Mouse (Mus musculus) hindbrain, embryonic 11.5 days (tissue): Measurements from ENCODE around the gene Vil1. TPM values are rescaled to one million over a fixed set of nuclear protein-coding genes. Genes with fewer than 3 reads are reported as not detected.

ENCODE experiments used
- ATAC-seq: fragments of 200-750 bp; cut with Nextera tagmentation; 2 replicates; pipeline ENCODE4 v1.8.0; 2017; ENCODE audit warnings: mild to moderate bottlenecking, moderate TSS enrichment, moderate library complexity; ENCODE audit not compliant: low FRiP score
- DNase-seq: peaks from one replicate; pipeline ENCODE4 v3.0.0-alpha.2; 2015; ENCODE audit warnings: low spot score
- H3K27ac ChIP-seq: fragments of 300-500 bp; sonication (generic); 2 replicates; pipeline ENCODE4 v1.5.1; 2014; ENCODE audit warnings: mild to moderate bottlenecking, low read depth, low read length
- H3K27me3 ChIP-seq: fragments of 300-500 bp; sonication (generic); 2 replicates; pipeline ENCODE4 v1.6.1; 2014; ENCODE audit warnings: mild to moderate bottlenecking, low read length, moderate library complexity, mixed read lengths; ENCODE audit not compliant: control insufficient read depth, insufficient read depth
- H3K36me3 ChIP-seq: fragments of 300-500 bp; sonication (generic); 2 replicates; pipeline ENCODE4 v1.6.1; 2014; ENCODE audit warnings: mild to moderate bottlenecking, low read length, moderate library complexity, mixed read lengths; ENCODE audit not compliant: control insufficient read depth, insufficient read depth
- H3K4me1 ChIP-seq: fragments of 300-500 bp; sonication (generic); replicated peaks from 2 replicates; pipeline ENCODE4 v1.6.1; 2014; ENCODE audit warnings: low read length, mixed read lengths; ENCODE audit not compliant: control insufficient read depth, insufficient read depth
- H3K4me2 ChIP-seq: fragments of 300-500 bp; sonication (generic); replicated peaks from 2 replicates; pipeline ENCODE4 v1.6.1; 2014; ENCODE audit warnings: mild to moderate bottlenecking, low read depth, low read length
- H3K4me3 ChIP-seq: fragments of 300-500 bp; sonication (generic); 2 replicates; pipeline ENCODE4 v1.5.1; 2014; ENCODE audit warnings: low read depth, low read length
- H3K9ac ChIP-seq: fragments of 300-500 bp; sonication (generic); 2 replicates; pipeline ENCODE4 v1.6.1; 2014; ENCODE audit warnings: low read depth, low read length
- H3K9me3 ChIP-seq: fragments of 300-500 bp; sonication (generic); 2 replicates; pipeline ENCODE4 v1.6.1; 2016; ENCODE audit warnings: low read length; ENCODE audit not compliant: control insufficient read depth
- WGBS: fragments of 180-500 bp; shearing (Covaris S2); extraction: QIAGEN DNeasy Blood & Tissue Kit; methylation state at CpG from one replicate; pipeline ENCODE4 v1.1.7; 2014; 5-methylcytosine and 5-hydroxymethylcytosine counted together
- polyA plus RNA-seq: library from polyadenylated mRNA; unstranded; fragments of >200 nt; fragmentation: Nextera tagmentation; extraction: Ambion mirVana; gene quantifications from 2 replicates; pipeline ENCODE4 v1.2.1, GENCODE M21; 2014

Vil1 gene
- polyA plus RNA-seq, 1 experiment from 2014 or later, result 0.11 TPM

DNA sequence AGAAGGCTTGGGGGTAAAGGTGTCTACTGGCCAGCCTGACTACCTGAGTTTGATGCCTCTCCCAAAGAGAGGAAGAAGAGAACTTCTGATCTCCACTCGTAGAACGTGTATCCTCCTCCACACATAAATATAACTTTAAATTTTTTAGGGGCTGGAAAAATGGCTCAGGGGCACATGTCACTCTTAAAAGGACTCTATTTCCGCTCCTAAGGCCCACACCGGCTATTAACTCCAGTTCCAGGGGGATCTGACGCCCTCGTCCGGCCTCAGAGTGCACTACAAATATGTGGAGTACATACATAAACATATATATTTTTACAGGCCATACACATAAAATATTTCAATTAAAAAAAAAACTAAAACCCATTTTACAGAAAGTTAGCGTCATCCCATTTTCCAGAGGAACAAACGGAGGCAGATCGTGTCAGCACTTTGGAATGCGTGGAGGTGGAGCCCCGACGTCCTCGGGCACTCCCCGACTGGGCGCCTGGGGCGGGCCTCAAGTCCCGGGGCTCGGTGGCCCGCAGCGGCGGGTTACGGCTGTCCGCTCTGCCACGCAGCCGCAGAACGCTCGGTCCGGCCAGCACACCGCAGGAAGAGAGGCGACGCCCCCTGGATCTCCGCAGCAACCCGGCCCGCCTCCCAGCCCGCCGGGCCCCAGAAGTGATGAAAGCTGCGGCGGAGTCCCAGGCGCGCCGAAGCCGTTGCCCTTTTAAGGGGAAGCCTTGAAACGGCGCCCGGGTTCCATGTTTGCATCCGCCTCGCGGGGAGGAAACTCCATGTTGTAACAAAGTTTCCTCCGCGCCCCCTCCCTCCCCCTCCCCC is 18.0 kb upstream of the Vil1 start, which contains the start of gene Ctdsp1:
Gene Ctdsp1, plus strand, starts transcription at position 586 of the 825 bp plus-strand sequence.
- Histone ChIP-seq H3K9ac (peak within 1 kb of the TSS; percentile 88), H3K27ac (peak within 1 kb of the TSS; percentile 88), H3K4me2 (peak within 1 kb of the TSS; percentile 97), H3K27me3 (no peaks in the 10 kb centered on the region; the same call in 1 of the 2 replicates), H3K4me1 (peaks cover 6% of the 10 kb centered on the region), H3K36me3 (peaks cover 2% of the 10 kb centered on the region; the same call in 1 of the 2 replicates), H3K9me3 (no peaks in the 10 kb centered on the region), H3K4me3 (peak within 1 kb of the TSS; percentile 91)
- DNase-seq, result peak; percentile 97
- WGBS, result 2% methylated on average over 38 of the region's 51 CpGs
- ATAC-seq, result peak; percentile 78

DNA sequence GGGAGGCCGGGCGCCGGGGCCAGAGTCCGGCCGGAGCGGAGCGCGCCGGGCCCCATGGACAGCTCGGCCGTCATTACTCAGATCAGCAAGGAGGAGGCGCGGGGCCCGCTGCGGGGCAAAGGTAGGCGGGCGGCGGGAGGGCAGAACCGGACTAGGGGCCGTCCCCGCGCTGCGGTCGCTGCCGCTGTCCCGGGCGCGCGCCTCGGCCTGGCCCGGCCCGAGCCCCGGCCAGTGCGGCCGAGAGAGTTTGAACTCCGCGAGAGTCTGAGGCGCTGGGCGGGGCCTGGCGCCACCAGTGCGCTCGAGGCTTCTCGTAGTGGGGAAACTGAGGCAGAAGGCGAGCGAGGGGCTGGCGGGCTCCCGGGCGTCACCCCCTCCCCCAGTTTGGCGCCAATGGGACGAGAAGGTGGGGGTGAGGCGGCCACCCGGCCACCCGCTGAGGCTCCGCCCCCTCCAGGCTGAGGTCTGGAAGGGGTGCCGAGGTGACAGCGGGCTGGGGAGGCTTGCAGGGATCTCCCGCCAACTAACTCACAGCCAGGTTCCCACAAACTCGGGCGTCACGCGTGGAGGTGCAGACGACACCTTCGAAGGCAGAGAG is 17.2 kb upstream of the Vil1 start:
- peak overlapping the region; percentile 91 for H3K4me3 ChIP-seq
- peak overlapping the region; percentile 88 for H3K9ac ChIP-seq
- H3K27ac ChIP-seq, result peak overlapping the region; percentile 88
- under 1% methylated on average over 39 of the region's 63 CpGs for WGBS
- no peaks in the 10 kb centered on the region; the same call in 1 of the 2 replicates for H3K27me3 ChIP-seq
- peak overlapping the region; percentile 97 for H3K4me2 ChIP-seq
- no peaks in the 10 kb centered on the region for H3K9me3 ChIP-seq
- ATAC-seq (peak; percentile 50), DNase-seq (peak; percentile 73)
- peaks cover 6% of the 10 kb centered on the region for H3K4me1 ChIP-seq
- H3K36me3 ChIP-seq, result peaks cover 2% of the 10 kb centered on the region; the same call in 1 of the 2 replicates

GRCm38 (mm10) chr1:74392446-74392994 is 16.7 kb upstream of the Vil1 start:
- DNase-seq (no peak), ATAC-seq (peak; percentile 20; the same call in 1 of the 2 replicates)
- Histone ChIP-seq H3K27ac (peak overlapping the region; percentile 88), H3K36me3 (peaks cover 2% of the 10 kb centered on the region; the same call in 1 of the 2 replicates), H3K9me3 (no peaks in the 10 kb centered on the region), H3K4me1 (peaks cover 6% of the 10 kb centered on the region), H3K27me3 (no peaks in the 10 kb centered on the region; the same call in 1 of the 2 replicates), H3K4me3 (peak overlapping the region; percentile 91), H3K4me2 (peak overlapping the region; percentile 97), H3K9ac (peak overlapping the region; percentile 88)
- WGBS, result 5% methylated on average over 16 of the region's 16 CpGs

GRCm38 (mm10) chr1:74393010-74393409 is 16.2 kb upstream of the Vil1 start:
- no peak for ATAC-seq
- Histone ChIP-seq H3K4me2 (peak overlapping the region; percentile 97), H3K27ac (no peak overlapping the region), H3K27me3 (no peaks in the 10 kb centered on the region; the same call in 1 of the 2 replicates), H3K4me3 (peak overlapping the region; percentile 91), H3K36me3 (peaks cover 2% of the 10 kb centered on the region; the same call in 1 of the 2 replicates), H3K9ac (peak overlapping the region; percentile 88; the same call in 1 of the 2 replicates), H3K9me3 (no peaks in the 10 kb centered on the region), H3K4me1 (peaks cover 6% of the 10 kb centered on the region)
- DNase-seq, result no peak
- 48% methylated on average over 7 of the region's 7 CpGs for WGBS

DNA sequence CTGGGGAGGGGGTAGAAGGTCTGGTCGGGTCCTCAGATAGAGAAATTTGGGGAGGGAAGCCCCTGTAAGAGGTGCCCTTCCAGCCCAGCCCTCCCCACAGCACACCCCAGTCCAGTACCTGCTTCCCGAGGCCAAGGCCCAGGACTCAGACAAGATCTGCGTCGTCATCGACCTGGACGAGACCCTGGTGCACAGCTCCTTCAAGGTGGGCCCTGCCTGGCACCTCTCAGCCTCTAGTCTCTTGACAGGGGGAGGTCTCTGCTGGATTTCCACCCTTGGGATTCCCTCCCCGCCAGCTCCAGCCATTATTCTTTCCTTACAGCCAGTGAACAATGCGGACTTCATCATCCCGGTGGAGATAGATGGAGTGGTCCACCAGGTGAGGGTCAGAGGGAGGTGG is 15.5 kb upstream of the Vil1 start:
- Histone ChIP-seq H3K27ac (no peak overlapping the region), H3K36me3 (peaks cover 2% of the 10 kb centered on the region; the same call in 1 of the 2 replicates), H3K9me3 (no peaks in the 10 kb centered on the region), H3K4me3 (no peak overlapping the region), H3K4me1 (peaks cover 6% of the 10 kb centered on the region), H3K27me3 (no peaks in the 10 kb centered on the region; the same call in 1 of the 2 replicates), H3K4me2 (no peak overlapping the region), H3K9ac (no peak overlapping the region)
- no peak for DNase-seq
- WGBS, result 90% methylated on average over 9 of the region's 9 CpGs
- ATAC-seq, result no peak

DNA sequence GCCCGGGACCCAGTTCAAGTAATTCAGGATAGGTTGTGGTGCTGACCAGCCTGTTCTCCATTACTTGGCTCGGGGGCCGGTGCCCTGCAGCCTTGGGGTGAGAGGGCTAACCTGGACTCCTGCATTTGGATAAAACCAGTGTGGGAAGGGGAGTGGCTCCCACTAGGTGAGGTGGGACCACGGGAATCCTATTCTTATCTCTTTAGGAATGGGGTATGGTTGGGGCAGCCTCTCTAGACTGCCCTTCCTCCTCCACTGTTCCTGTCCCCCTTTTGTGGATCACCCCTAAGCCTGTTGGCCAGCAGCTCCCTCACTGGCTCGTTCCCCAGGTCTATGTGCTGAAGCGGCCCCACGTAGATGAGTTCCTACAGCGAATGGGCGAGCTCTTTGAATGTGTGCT is 14.9 kb upstream of the Vil1 start:
- no peaks in the 10 kb centered on the region; the same call in 1 of the 2 replicates for H3K27me3 ChIP-seq
- 87% methylated on average over 9 of the region's 9 CpGs for WGBS
- H3K36me3 ChIP-seq, result peaks cover 2% of the 10 kb centered on the region; the same call in 1 of the 2 replicates
- ATAC-seq (no peak), DNase-seq (no peak)
- no peak overlapping the region for H3K4me2 ChIP-seq
- peaks cover 6% of the 10 kb centered on the region for H3K4me1 ChIP-seq
- no peaks in the 10 kb centered on the region for H3K9me3 ChIP-seq
- H3K27ac ChIP-seq, result no peak overlapping the region
- H3K4me3 ChIP-seq, result no peak overlapping the region
- no peak overlapping the region for H3K9ac ChIP-seq

GRCm38 (mm10) chr1:74394858-74395257 is 14.3 kb upstream of the Vil1 start:
- Histone ChIP-seq H3K27me3 (no peaks in the 10 kb centered on the region; the same call in 1 of the 2 replicates), H3K4me3 (no peak overlapping the region), H3K9ac (no peak overlapping the region), H3K27ac (no peak overlapping the region), H3K4me1 (peaks cover 6% of the 10 kb centered on the region), H3K9me3 (no peaks in the 10 kb centered on the region), H3K4me2 (no peak overlapping the region), H3K36me3 (peaks cover 2% of the 10 kb centered on the region; the same call in 1 of the 2 replicates)
- 94% methylated on average over 15 of the region's 15 CpGs for WGBS
- no peak for ATAC-seq
- DNase-seq, result no peak

DNA sequence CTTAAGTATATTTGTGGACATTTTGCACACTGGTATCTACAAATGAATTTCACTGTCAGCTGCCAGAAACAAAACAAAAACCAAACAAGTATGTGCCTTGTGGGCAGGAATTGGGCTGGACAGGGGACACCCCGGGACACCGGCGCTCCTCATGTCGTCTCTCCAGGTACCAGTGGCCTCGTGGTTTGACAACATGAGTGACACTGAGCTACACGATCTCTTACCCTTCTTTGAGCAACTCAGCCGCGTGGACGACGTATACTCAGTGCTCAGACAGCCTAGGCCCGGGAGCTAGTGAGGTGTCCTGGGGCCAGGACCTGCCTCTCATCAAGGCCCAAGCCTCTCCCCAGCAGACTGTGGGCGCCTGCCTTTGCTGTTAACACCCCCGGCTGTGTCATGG is 13.9 kb upstream of the Vil1 start:
- Histone ChIP-seq H3K36me3 (peaks cover 2% of the 10 kb centered on the region; the same call in 1 of the 2 replicates), H3K9ac (no peak overlapping the region), H3K4me1 (peaks cover 3% of the 10 kb centered on the region; the same call in 1 of the 2 replicates), H3K27me3 (no peaks in the 10 kb centered on the region; the same call in 1 of the 2 replicates), H3K27ac (no peak overlapping the region), H3K4me2 (no peak overlapping the region), H3K4me3 (no peak overlapping the region), H3K9me3 (no peaks in the 10 kb centered on the region)
- DNase-seq (no peak), ATAC-seq (no peak)
- WGBS, result 89% methylated on average over 13 of the region's 13 CpGs
